Mouse (Mus musculus): Measurements from ENCODE around the gene Slc18b1. TPM values are rescaled to one million over a fixed set of nuclear protein-coding genes. Genes with fewer than 3 reads are reported as not detected.
"Not testable (repeated sequence)": the region's sequence is repeated elsewhere in the genome, so short reads cannot be mapped to it uniquely, and the experiment has no call there.

The Slc18b1 gene
- total RNA-seq (2021) = 10 to 100 TPM; 17.3 to 25.0 TPM

- intact Hi-C loops (cut with DNase I) = no loop called here
- peak; percentile 57 to 59 for DNase-seq (ENCODE audit: low spot score in 2 of 2)
These were observed at the start of gene Slc18b1 for GRCm38 (mm10) chr10:23796551-23797503. Gene Slc18b1, plus strand, starts transcription at chr10:23796986.

- DNase-seq (ENCODE audit: low spot score in 2 of 2) = no peak
- intact Hi-C loops (cut with DNase I) = no loop called here
These were observed 42.6 kb upstream of the Slc18b1 start for GRCm38 (mm10) chr10:23754166-23754565.

- DNase-seq (ENCODE audit: low spot score in 2 of 2) = no peak
- intact Hi-C loops (cut with DNase I) = loop anchor here (2.0 to 5.0 kb wide), 2 partner anchors 661 to 690 kb away; no protein-coding TSS in a partner anchor
These were observed 19.4 kb upstream of the Slc18b1 start for GRCm38 (mm10) chr10:23777288-23777945.

- DNase-seq (ENCODE audit: low spot score in 2 of 2) = no peak
- intact Hi-C loops (cut with DNase I) = loop anchor here (10.0 kb wide), 1 partner anchor 1056 kb away; no protein-coding TSS in a partner anchor
These were observed 16.1 kb upstream of the Slc18b1 start for GRCm38 (mm10) chr10:23780539-23781275.

GRCm38 (mm10) chr10:23781760-23782735, 14.7 kb upstream of the Slc18b1 start:
- intact Hi-C loops (cut with DNase I) = loop anchor here (10.0 kb wide), 1 partner anchor 1057 kb away; no protein-coding TSS in a partner anchor
- DNase-seq (ENCODE audit: low spot score in 2 of 2) = no peak

GRCm38 (mm10) chr10:23782855-23783492, 13.8 kb upstream of the Slc18b1 start:
- DNase-seq (ENCODE audit: low spot score in 2 of 2) = no peak
- intact Hi-C loops (cut with DNase I) = loop anchor here (10.0 kb wide), 1 partner anchor 1058 kb away; no protein-coding TSS in a partner anchor

GRCm38 (mm10) chr10:23783493-23783884, 13.3 kb upstream of the Slc18b1 start:
- intact Hi-C loops (cut with DNase I) = loop anchor here (10.0 kb wide), 1 partner anchor 1059 kb away; no protein-coding TSS in a partner anchor
- DNase-seq (ENCODE audit: low spot score in 2 of 2) = no peak

GRCm38 (mm10) chr10:23784121-23784520, 12.7 kb upstream of the Slc18b1 start:
- intact Hi-C loops (cut with DNase I) = loop anchor here (10.0 kb wide), 1 partner anchor 1059 kb away; no protein-coding TSS in a partner anchor
- no peak for DNase-seq (ENCODE audit: low spot score in 2 of 2)

GRCm38 (mm10) chr10:23785599-23785998, 11.2 kb upstream of the Slc18b1 start:
- intact Hi-C loops (cut with DNase I) = loop anchor here (10.0 kb wide), 1 partner anchor 1061 kb away; no protein-coding TSS in a partner anchor
- not testable (repeated sequence) for DNase-seq (ENCODE audit: low spot score in 2 of 2)

GRCm38 (mm10) chr10:23786040-23786439, 10.7 kb upstream of the Slc18b1 start:
- DNase-seq (ENCODE audit: low spot score in 2 of 2) = no peak
- intact Hi-C loops (cut with DNase I) = loop anchor here (10.0 kb wide), 1 partner anchor 1061 kb away; no protein-coding TSS in a partner anchor

- intact Hi-C loops (cut with DNase I) = loop anchor here (10.0 kb wide), 1 partner anchor 1062 kb away; no protein-coding TSS in a partner anchor
- not testable (repeated sequence) for DNase-seq (ENCODE audit: low spot score in 2 of 2)
These were observed 10.2 kb upstream of the Slc18b1 start for GRCm38 (mm10) chr10:23786631-23787038.

GRCm38 (mm10) chr10:23787062-23787821, 9.5 kb upstream of the Slc18b1 start, which contains the start of gene Rps12:
Gene Rps12, minus strand, starts transcription at chr10:23787275.
- DNase-seq (ENCODE audit: low spot score in 2 of 2) = peak; percentile 99 to 100
- intact Hi-C loops (cut with DNase I) = loop anchor here (10.0 kb wide), 1 partner anchor 1062 kb away; no protein-coding TSS in a partner anchor

GRCm38 (mm10) chr10:23788056-23788600, 8.7 kb upstream of the Slc18b1 start:
- intact Hi-C loops (cut with DNase I) = loop anchor here (10.0 kb wide), 1 partner anchor 1063 kb away; no protein-coding TSS in a partner anchor
- DNase-seq (ENCODE audit: low spot score in 2 of 2) = no peak

GRCm38 (mm10) chr10:23795871-23796520, 790 bp upstream of the Slc18b1 start:
- intact Hi-C loops (cut with DNase I) = no loop called here
- DNase-seq (ENCODE audit: low spot score in 2 of 2) = no peak

GRCm38 (mm10) chr10:23797606-23798005, 820 bp downstream of the Slc18b1 start:
- intact Hi-C loops (cut with DNase I) = no loop called here
- no peak for DNase-seq (ENCODE audit: low spot score in 2 of 2)

- intact Hi-C loops (cut with DNase I) = no loop called here
These were observed 1.4 kb downstream of the Slc18b1 start for GRCm38 (mm10) chr10:23798142-23798541.

More at GRCm38 (mm10) chr10:23798142-23798541, 1.4 kb downstream of the Slc18b1 start:
- DNase-seq (ENCODE audit: low spot score in 2 of 2) = no peak
